Mouse (Mus musculus): ENCODE results near the gene Ppp1r15a.

- no peak for TF ChIP-seq CTCF (IDR thresholded peaks at IDR 0.05; ENCODE audit: low read depth)
- TF ChIP-seq EP300 (optimal IDR thresholded peaks at IDR 0.05): no peak
Measured at GRCm38 (mm10) chr7:45494548-45494947, 31.5 kb downstream of the Ppp1r15a start.
